Mouse (Mus musculus): ENCODE results near the gene Pcsk4. TPM values are rescaled to one million over a fixed set of nuclear protein-coding genes. Genes with fewer than 3 reads are reported as not detected.

The Pcsk4 gene
- total and polyA plus RNA-seq, 2 experiments from 2014 or later: 7.5 to 14.6 TPM

DNA sequence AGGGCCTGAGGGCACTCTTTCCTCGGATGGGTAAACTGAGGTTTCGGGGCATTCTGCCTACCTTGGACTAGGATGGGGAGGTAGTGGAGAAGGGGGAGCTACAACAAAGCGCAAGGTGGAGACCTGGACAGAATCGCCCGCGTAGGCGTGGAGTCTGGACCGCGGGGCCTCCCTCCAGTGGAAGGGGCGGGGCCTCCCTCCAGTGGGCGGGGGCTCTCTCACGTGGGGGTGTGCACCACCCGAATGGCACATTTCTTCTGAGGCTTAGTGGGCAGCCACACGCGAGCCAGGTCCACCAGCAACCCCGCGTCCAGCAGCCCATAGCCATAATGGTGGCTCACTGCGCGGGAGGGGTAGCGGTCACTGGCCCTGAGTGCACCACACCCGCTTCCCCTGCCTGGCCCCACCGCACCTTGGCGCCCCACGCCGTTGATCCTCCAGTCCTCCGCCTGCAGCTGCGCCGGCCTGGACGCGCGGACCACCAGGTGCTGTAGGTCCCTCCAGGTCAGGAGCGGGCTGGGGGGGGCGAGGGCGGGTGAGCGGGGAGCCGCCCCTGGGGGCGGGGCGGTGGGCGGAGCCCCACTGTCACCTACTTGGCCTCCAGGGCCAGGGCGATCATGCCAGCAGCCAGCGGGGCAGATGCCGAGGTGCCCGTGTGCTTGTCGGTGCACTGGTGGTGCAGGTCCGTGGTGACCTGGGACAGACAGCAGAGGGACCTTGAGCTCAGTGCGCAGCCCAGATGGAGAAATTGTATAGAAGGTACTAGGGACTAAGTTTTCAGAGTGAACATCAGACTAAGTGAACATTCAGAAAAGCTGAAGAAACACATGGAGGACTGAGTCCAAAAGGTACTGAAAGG is 5.8 kb downstream of the Pcsk4 start:
- DNase-seq (ENCODE audit: low spot score) (no peak), ATAC-seq (ENCODE audit: low FRiP score) (0 out of 2 replicates have a peak, but pooled peaks have one; percentile 12)
- Histone ChIP-seq H3K36me3 (ENCODE audit: insufficient read depth, low read length) (0 out of 2 replicates have a peak, but pooled peaks cover 3% of the 10 kb centered on the region), H3K9me3 (ENCODE audit: low read length) (no peaks in the 10 kb centered on the region), H3K27me3 (ENCODE audit: insufficient read depth, low read length) (no peaks in the 10 kb centered on the region), H3K27ac (ENCODE audit: low read depth, low read length) (peak overlapping the region; percentile 13; the same call in 1 of the 2 replicates), H3K4me3 (ENCODE audit: low read depth, low read length) (peak overlapping the region; percentile 51), H3K4me1 (ENCODE audit: insufficient read depth, low read length) (peaks cover 7% of the 10 kb centered on the region), H3K9ac (replicated peaks; ENCODE audit: low read length, poor library complexity, severe bottlenecking) (peak overlapping the region; percentile 61), H3K4me2 (ENCODE audit: low read depth, low read length, poor library complexity, severe bottlenecking) (peak overlapping the region; percentile 90)
- WGBS: 1% methylated on average over 38 of the region's 46 CpGs
- no peak for TF ChIP-seq CTCF (IDR thresholded peaks at IDR 0.05)

DNA sequence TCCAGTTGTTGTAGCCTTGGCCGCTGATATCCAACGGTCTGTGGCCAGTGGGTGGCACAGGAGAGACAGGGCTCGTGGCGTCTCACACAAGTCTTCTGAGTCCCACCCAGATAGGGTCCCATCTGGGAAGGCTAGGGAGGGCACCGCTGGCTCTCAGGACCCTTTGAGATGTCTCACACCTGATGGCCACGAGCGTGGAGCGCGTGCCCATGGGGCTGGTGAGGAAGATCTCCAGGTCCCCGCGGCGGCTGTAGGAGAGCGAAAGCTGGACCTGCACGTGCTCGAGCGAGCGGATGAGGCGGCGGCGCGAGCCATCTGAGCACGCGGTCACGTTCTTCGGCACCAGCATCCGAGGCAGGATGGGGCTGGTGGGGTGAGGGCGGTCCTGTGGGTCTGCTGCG is 6.5 kb downstream of the Pcsk4 start:
- Histone ChIP-seq H3K36me3 (ENCODE audit: insufficient read depth, low read length) (peaks cover 4% of the 10 kb centered on the region), H3K4me3 (ENCODE audit: low read depth, low read length) (peak overlapping the region; percentile 51), H3K27ac (ENCODE audit: low read depth, low read length) (0 out of 2 replicates have a peak overlapping the region, but pooled peaks have one; percentile 13), H3K4me2 (ENCODE audit: low read depth, low read length, poor library complexity, severe bottlenecking) (peak overlapping the region; percentile 90), H3K27me3 (ENCODE audit: insufficient read depth, low read length) (no peaks in the 10 kb centered on the region), H3K9ac (replicated peaks; ENCODE audit: low read length, poor library complexity, severe bottlenecking) (peak overlapping the region; percentile 61), H3K9me3 (ENCODE audit: low read length) (no peaks in the 10 kb centered on the region), H3K4me1 (ENCODE audit: insufficient read depth, low read length) (peaks cover 7% of the 10 kb centered on the region)
- WGBS: 4% methylated on average over 27 of the region's 28 CpGs
- peak; percentile 33; the same call in 1 of the 2 replicates for TF ChIP-seq CTCF (IDR thresholded peaks at IDR 0.05)
- ATAC-seq (ENCODE audit: low FRiP score) (no peak), DNase-seq (ENCODE audit: low spot score) (no peak)

DNA sequence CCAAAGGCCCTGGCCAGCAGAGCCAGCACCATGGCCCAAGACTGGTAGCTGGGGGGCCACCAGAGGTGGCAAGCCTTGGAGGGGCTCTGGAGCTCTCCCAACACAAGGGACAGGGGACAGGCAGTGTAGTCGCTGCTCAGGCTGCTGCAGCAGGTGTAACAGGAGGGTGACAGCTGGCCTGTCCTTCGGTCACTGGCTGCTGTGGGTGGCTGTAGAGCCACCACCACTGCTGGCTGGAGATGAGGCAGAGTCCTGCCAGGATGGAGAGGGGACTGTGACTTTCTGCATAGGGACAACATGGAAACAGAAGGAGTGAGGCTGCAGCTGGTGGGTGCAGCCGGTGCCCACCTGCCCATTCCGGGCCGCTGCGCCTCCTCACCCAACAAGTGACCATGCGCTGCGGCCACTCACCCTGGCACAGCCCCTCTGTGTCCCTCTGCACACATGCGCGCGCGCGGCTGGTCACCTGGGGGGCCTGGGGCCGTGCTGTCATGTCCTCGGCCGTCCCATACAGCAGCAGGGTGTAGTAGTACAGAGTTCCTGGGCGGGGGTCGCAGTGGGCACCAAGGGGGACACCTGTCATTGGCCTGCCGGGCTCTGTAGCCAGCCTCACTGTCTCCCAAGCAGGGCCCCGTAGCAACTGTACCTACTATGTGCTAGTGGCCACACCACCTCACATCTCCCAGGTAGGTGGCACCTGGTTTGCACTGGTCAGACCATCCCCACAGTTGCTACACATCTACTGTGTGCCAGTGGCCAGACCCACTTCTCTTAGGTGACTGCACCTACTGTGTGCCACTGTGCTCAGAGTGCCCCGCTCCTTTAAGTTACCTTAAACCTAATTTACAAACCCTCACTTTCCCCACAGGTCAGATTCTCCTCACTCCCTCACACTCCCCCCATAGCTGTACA is 7.4 kb downstream of the Pcsk4 start:
- no peak for ATAC-seq (ENCODE audit: low FRiP score)
- WGBS: 92% methylated on average over 21 of the region's 21 CpGs
- Histone ChIP-seq H3K4me2 (ENCODE audit: low read depth, low read length, poor library complexity, severe bottlenecking) (peak overlapping the region; percentile 90; the same call in 1 of the 2 replicates), H3K9me3 (ENCODE audit: low read length) (no peaks in the 10 kb centered on the region), H3K27me3 (ENCODE audit: insufficient read depth, low read length) (no peaks in the 10 kb centered on the region), H3K4me1 (ENCODE audit: insufficient read depth, low read length) (peaks cover 7% of the 10 kb centered on the region), H3K27ac (ENCODE audit: low read depth, low read length) (no peak overlapping the region), H3K4me3 (ENCODE audit: low read depth, low read length) (no peak overlapping the region), H3K9ac (replicated peaks; ENCODE audit: low read length, poor library complexity, severe bottlenecking) (no peak overlapping the region), H3K36me3 (ENCODE audit: insufficient read depth, low read length) (peaks cover 12% of the 10 kb centered on the region)
- no peak for TF ChIP-seq CTCF (IDR thresholded peaks at IDR 0.05)
- no peak for DNase-seq (ENCODE audit: low spot score)

- WGBS: 74% methylated on average over 6 of the region's 6 CpGs
- no peak for DNase-seq (ENCODE audit: low spot score)
- H3K4me2 ChIP-seq (ENCODE audit: low read depth, low read length, poor library complexity, severe bottlenecking): no peak overlapping the region
- peaks cover 7% of the 10 kb centered on the region for H3K4me1 ChIP-seq (ENCODE audit: insufficient read depth, low read length)
- no peak overlapping the region for H3K27ac ChIP-seq (ENCODE audit: low read depth, low read length)
- no peak overlapping the region for H3K9ac ChIP-seq (replicated peaks; ENCODE audit: low read length, poor library complexity, severe bottlenecking)
- H3K36me3 ChIP-seq (ENCODE audit: insufficient read depth, low read length): peaks cover 20% of the 10 kb centered on the region
- TF ChIP-seq CTCF (IDR thresholded peaks at IDR 0.05): no peak
- H3K4me3 ChIP-seq (ENCODE audit: low read depth, low read length): no peak overlapping the region
- no peaks in the 10 kb centered on the region for H3K9me3 ChIP-seq (ENCODE audit: low read length)
- H3K27me3 ChIP-seq (ENCODE audit: insufficient read depth, low read length): no peaks in the 10 kb centered on the region
- ATAC-seq (ENCODE audit: low FRiP score): no peak
These were observed 8.2 kb downstream of the Pcsk4 start for GRCm38 (mm10) chr10:80321014-80321669.

DNA sequence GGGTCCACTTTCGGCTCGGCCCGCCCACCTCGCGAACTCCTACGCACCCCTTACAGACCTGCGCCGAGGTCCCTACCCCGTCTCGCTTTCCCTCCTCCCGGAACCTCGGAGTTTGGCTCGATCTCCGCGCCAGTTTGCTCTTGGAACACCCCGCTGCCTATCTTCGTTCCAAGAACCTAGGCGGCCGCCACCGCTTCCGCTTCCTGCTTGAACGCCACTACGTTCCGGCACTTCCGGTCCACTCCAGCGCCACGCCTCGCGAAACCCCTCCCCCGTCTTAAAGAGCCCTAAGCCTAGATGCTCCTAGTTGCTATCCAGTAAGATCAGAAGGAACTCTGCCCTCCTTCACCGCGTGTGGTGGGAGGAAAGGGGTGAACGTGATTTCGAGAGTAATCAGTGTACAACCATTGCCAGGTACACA is 8.9 kb downstream of the Pcsk4 start, which contains the start of gene 2310011J03Rik:
Gene 2310011J03Rik (minus strand): TSS at position 198 of the 421 bp plus-strand sequence.
- ATAC-seq (ENCODE audit: low FRiP score) (peak; percentile 44), DNase-seq (ENCODE audit: low spot score) (peak; percentile 93)
- Histone ChIP-seq H3K4me1 (ENCODE audit: insufficient read depth, low read length) (peaks cover 7% of the 10 kb centered on the region), H3K4me2 (ENCODE audit: low read depth, low read length, poor library complexity, severe bottlenecking) (peak within 1 kb of the TSS; percentile 93), H3K9ac (replicated peaks; ENCODE audit: low read length, poor library complexity, severe bottlenecking) (peak within 1 kb of the TSS; percentile 75), H3K9me3 (ENCODE audit: low read length) (no peaks in the 10 kb centered on the region), H3K27ac (ENCODE audit: low read depth, low read length) (peak within 1 kb of the TSS; percentile 62), H3K27me3 (ENCODE audit: insufficient read depth, low read length) (no peaks in the 10 kb centered on the region), H3K4me3 (ENCODE audit: low read depth, low read length) (peak within 1 kb of the TSS; percentile 55), H3K36me3 (ENCODE audit: insufficient read depth, low read length) (peaks cover 23% of the 10 kb centered on the region)
- TF ChIP-seq CTCF (IDR thresholded peaks at IDR 0.05): no peak
- under 1% methylated on average over 34 of the region's 34 CpGs for WGBS

Data from midbrain, postnatal 0 days (tissue).